Mouse (Mus musculus): ENCODE results near the gene Pam. TPM values are rescaled to one million over a fixed set of nuclear protein-coding genes. Genes with fewer than 3 reads are reported as not detected.

Gene Pam
- total and polyA plus RNA-seq, 3 experiments, result not detected

DNA sequence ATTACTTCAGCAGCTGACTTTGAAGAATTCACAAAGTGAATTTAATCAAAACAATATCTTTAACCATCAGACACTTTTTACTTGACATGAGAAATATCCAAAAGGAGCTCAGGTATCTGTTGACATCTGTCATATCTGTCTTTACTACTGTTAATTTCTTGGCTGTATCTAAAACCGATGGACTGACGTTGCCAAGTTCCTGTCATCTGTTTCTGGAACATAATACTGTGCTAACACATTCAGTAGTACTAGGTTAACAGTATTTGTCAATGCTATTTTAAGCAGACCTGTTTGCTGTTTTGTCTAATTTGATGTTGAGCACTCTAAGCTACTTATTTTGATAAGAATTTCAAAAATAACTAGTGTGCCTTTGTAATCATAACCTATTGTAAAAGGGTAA lies 307.0 kb downstream of the Pam start:
- Histone ChIP-seq H3K27me3 (ENCODE audit: control insufficient read depth in 1 of 2, insufficient read depth in 2 of 2, low read length in 2 of 2) (no peaks in the 10 kb centered on the region), H3K9me3 (replicated peaks; ENCODE audit: insufficient read depth, low read length) (no peaks in the 10 kb centered on the region), H3K27ac (ENCODE audit: control insufficient read depth, low read depth, low read length) (no peak overlapping the region), H3K36me3 (ENCODE audit: control insufficient read depth in 1 of 2, insufficient read depth in 2 of 2, low read length in 2 of 2) (peaks cover 8 to 13% of the 10 kb centered on the region in 2 experiments), H3K9ac (ENCODE audit: control insufficient read depth, low read depth, low read length, poor library complexity, severe bottlenecking) (no peak overlapping the region), H3K79me2 (ENCODE audit: control insufficient read depth, insufficient read depth, low read length, poor library complexity) (no peaks in the 10 kb centered on the region), H3K4me3 (ENCODE audit: control insufficient read depth in 1 of 2, insufficient read depth in 1 of 2, low read depth in 2 of 2, low read length in 2 of 2) (no peak overlapping the region), H3K4me1 (ENCODE audit: control insufficient read depth in 1 of 2, insufficient read depth in 2 of 2, low read length in 2 of 2) (peaks cover 0 to 16% of the 10 kb centered on the region in 2 experiments; a peak in 2 of 4 replicates)
- TF ChIP-seq JUND (IDR thresholded peaks at IDR 0.05; ENCODE audit: low read depth, low read length), result no peak
- peak; percentile 70; the same call in 1 of the 2 replicates for TF ChIP-seq ETS1 (IDR thresholded peaks at IDR 0.05; ENCODE audit: low read depth, low read length)
- TF ChIP-seq EP300 (IDR thresholded peaks at IDR 0.05; ENCODE audit: low read depth in 1 of 2, low read length in 2 of 2), result peak; percentile 20 to 46; a peak in 3 of 4 replicates
- no peak for TF ChIP-seq POLR2A (IDR thresholded peaks at IDR 0.05; ENCODE audit: control insufficient read depth in 1 of 2, insufficient read depth in 1 of 2, low read depth in 1 of 2, low read length in 2 of 2, poor library complexity in 1 of 2)
- TF ChIP-seq RAD21 (IDR thresholded peaks at IDR 0.05; ENCODE audit: low read depth, low read length), result no peak
- TF ChIP-seq SMC3 (IDR thresholded peaks at IDR 0.05; ENCODE audit: low read depth, low read length), result no peak
- TF ChIP-seq MXI1 (IDR thresholded peaks at IDR 0.05; ENCODE audit: low read depth, low read length), result no peak
- TF ChIP-seq TCF12 (IDR thresholded peaks at IDR 0.05; ENCODE audit: low read depth, low read length), result peak; percentile 57; the same call in 1 of the 2 replicates
- no peak for TF ChIP-seq NELFE (IDR thresholded peaks at IDR 0.05; ENCODE audit: low read depth, low read length)
- TF ChIP-seq SIN3A (IDR thresholded peaks at IDR 0.05; ENCODE audit: low read length), result no peak
- TF ChIP-seq MAZ (IDR thresholded peaks at IDR 0.05; ENCODE audit: low read depth, low read length), result no peak
- no peak for TF ChIP-seq ELF1 (IDR thresholded peaks at IDR 0.05; ENCODE audit: low read depth, low read length)
- TF ChIP-seq ZC3H11A (IDR thresholded peaks at IDR 0.05; ENCODE audit: low read depth, low read length), result no peak
- DNase-seq (ENCODE audit: low read depth, low spot score), result no peak

- H3K9me3 ChIP-seq (replicated peaks; ENCODE audit: insufficient read depth, low read length), result no peaks in the 10 kb centered on the region
- H3K36me3 ChIP-seq (ENCODE audit: control insufficient read depth in 1 of 2, insufficient read depth in 2 of 2, low read length in 2 of 2), result peaks cover 8 to 13% of the 10 kb centered on the region in 2 experiments
- no peaks in the 10 kb centered on the region for H3K79me2 ChIP-seq (ENCODE audit: control insufficient read depth, insufficient read depth, low read length, poor library complexity)
- H3K9ac ChIP-seq (ENCODE audit: control insufficient read depth, low read depth, low read length, poor library complexity, severe bottlenecking), result no peak overlapping the region
- no peak for DNase-seq (ENCODE audit: low read depth, low spot score)
- no peak overlapping the region for H3K27ac ChIP-seq (ENCODE audit: control insufficient read depth, low read depth, low read length)
- H3K27me3 ChIP-seq (ENCODE audit: control insufficient read depth in 1 of 2, insufficient read depth in 2 of 2, low read length in 2 of 2), result no peaks in the 10 kb centered on the region
- H3K4me3 ChIP-seq (ENCODE audit: control insufficient read depth in 1 of 2, insufficient read depth in 1 of 2, low read depth in 2 of 2, low read length in 2 of 2), result peak overlapping the region in 1 of 2 experiments; percentile 16; a peak in 2 of 4 replicates
- TF ChIP-seq GABPA (IDR thresholded peaks at IDR 0.05; ENCODE audit: low read depth, low read length) (no peak), TBP (IDR thresholded peaks at IDR 0.05; ENCODE audit: low read depth, low read length) (no peak), MXI1 (IDR thresholded peaks at IDR 0.05; ENCODE audit: low read depth, low read length) (no peak), GATA1 (IDR thresholded peaks at IDR 0.05; ENCODE audit: low read depth, low read length) (peak; percentile 28; the same call in 1 of the 2 replicates), RAD21 (IDR thresholded peaks at IDR 0.05; ENCODE audit: low read depth, low read length) (no peak), MYB (IDR thresholded peaks at IDR 0.05; ENCODE audit: low read depth, low read length) (no peak), USF1 (IDR thresholded peaks at IDR 0.05; ENCODE audit: low read depth, low read length) (no peak), CHD1 (IDR thresholded peaks at IDR 0.05; ENCODE audit: low read depth, low read length) (no peak), ZKSCAN1 (IDR thresholded peaks at IDR 0.05; ENCODE audit: low read depth, low read length) (no peak), SIN3A (IDR thresholded peaks at IDR 0.05; ENCODE audit: low read length) (0 out of 2 replicates have a peak, but pooled peaks have one; percentile 14), ETS1 (IDR thresholded peaks at IDR 0.05; ENCODE audit: low read depth, low read length) (0 out of 2 replicates have a peak, but pooled peaks have one; percentile 18), POLR2AphosphoS5 (IDR thresholded peaks at IDR 0.05; ENCODE audit: borderline replicate concordance, low read depth, low read length) (no peak)
- H3K4me1 ChIP-seq (ENCODE audit: control insufficient read depth in 1 of 2, insufficient read depth in 2 of 2, low read length in 2 of 2), result peaks cover 0 to 16% of the 10 kb centered on the region in 2 experiments; a peak in 2 of 4 replicates
These were observed 307.8 kb downstream of the Pam start for GRCm38 (mm10) chr1:97787674-97788073.
